Mouse (Mus musculus): ENCODE results near the gene Prickle1. TPM values are rescaled to one million over a fixed set of nuclear protein-coding genes. Genes with fewer than 3 reads are reported as not detected.

Prickle1 gene
- polyA plus RNA-seq, 1 experiment from 2014 or later: 2.6 TPM

GRCm38 (mm10) chr15:93474277-93474676 is 121.4 kb downstream of the Prickle1 start:
- Histone ChIP-seq H3K27ac (replicated peaks) (no peak overlapping the region), H3K9me3 (replicated peaks) (no peaks in the 10 kb centered on the region), H3K4me2 (no peak overlapping the region), H3K4me3 (replicated peaks) (no peak overlapping the region), H3K9ac (no peak overlapping the region), H3K27me3 (no peaks in the 10 kb centered on the region), H3K36me3 (replicated peaks) (peaks cover 5% of the 10 kb centered on the region; the same call in 1 of the 2 replicates), H3K4me1 (replicated peaks) (0 out of 2 replicates have a peak, but pooled peaks cover 3% of the 10 kb centered on the region)
- ATAC-seq (ENCODE audit: insufficient read depth): no peak
- 83% methylated on average over 3 of the region's 3 CpGs for WGBS (ENCODE audit: insufficient replicate concordance)

GRCm38 (mm10) chr15:93472089-93472488 is 123.6 kb downstream of the Prickle1 start:
- Histone ChIP-seq H3K4me3 (replicated peaks) (no peak overlapping the region), H3K4me1 (replicated peaks) (no peaks in the 10 kb centered on the region), H3K9ac (no peak overlapping the region), H3K4me2 (no peak overlapping the region), H3K27me3 (no peaks in the 10 kb centered on the region), H3K9me3 (replicated peaks) (no peaks in the 10 kb centered on the region), H3K36me3 (replicated peaks) (peaks cover 8% of the 10 kb centered on the region; the same call in 1 of the 2 replicates), H3K27ac (replicated peaks) (no peak overlapping the region)
- ATAC-seq (ENCODE audit: insufficient read depth): no peak
- WGBS (ENCODE audit: insufficient replicate concordance): 88% methylated on average over 1 of the region's 1 CpGs

- no peak overlapping the region for H3K4me2 ChIP-seq
- 83% methylated on average over 12 of the region's 12 CpGs for WGBS (ENCODE audit: insufficient replicate concordance)
- no peaks in the 10 kb centered on the region for H3K27me3 ChIP-seq
- no peak for ATAC-seq (ENCODE audit: insufficient read depth)
- H3K4me3 ChIP-seq (replicated peaks): no peak overlapping the region
- no peak overlapping the region for H3K27ac ChIP-seq (replicated peaks)
- no peaks in the 10 kb centered on the region for H3K4me1 ChIP-seq (replicated peaks)
- H3K36me3 ChIP-seq (replicated peaks): peaks cover 8% of the 10 kb centered on the region; the same call in 1 of the 2 replicates
- no peaks in the 10 kb centered on the region for H3K9me3 ChIP-seq (replicated peaks)
- H3K9ac ChIP-seq: no peak overlapping the region
These were observed 124.0 kb downstream of the Prickle1 start for GRCm38 (mm10) chr15:93471651-93472050.

GRCm38 (mm10) chr15:93461066-93461465 is 134.6 kb downstream of the Prickle1 start:
- Histone ChIP-seq H3K36me3 (replicated peaks) (peaks cover 40% of the 10 kb centered on the region), H3K9ac (no peak overlapping the region)
- no peak for ATAC-seq (ENCODE audit: insufficient read depth)

GRCm38 (mm10) chr15:93459422-93459821 is 136.3 kb downstream of the Prickle1 start:
- no peak for ATAC-seq (ENCODE audit: insufficient read depth)
- Histone ChIP-seq H3K27me3 (no peaks in the 10 kb centered on the region), H3K9ac (no peak overlapping the region), H3K4me1 (replicated peaks) (no peaks in the 10 kb centered on the region), H3K4me3 (replicated peaks) (no peak overlapping the region), H3K9me3 (replicated peaks) (no peaks in the 10 kb centered on the region), H3K36me3 (replicated peaks) (peaks cover 32% of the 10 kb centered on the region), H3K4me2 (no peak overlapping the region), H3K27ac (replicated peaks) (no peak overlapping the region)
- WGBS (ENCODE audit: insufficient replicate concordance): 68% methylated on average over 5 of the region's 5 CpGs

More at GRCm38 (mm10) chr15:93461066-93461465, 134.6 kb downstream of the Prickle1 start:
- 93% methylated on average over 23 of the region's 23 CpGs for WGBS (ENCODE audit: insufficient replicate concordance)
- H3K4me3 ChIP-seq (replicated peaks): no peak overlapping the region
- no peaks in the 10 kb centered on the region for H3K9me3 ChIP-seq (replicated peaks)
- no peaks in the 10 kb centered on the region for H3K4me1 ChIP-seq (replicated peaks)
- no peaks in the 10 kb centered on the region for H3K27me3 ChIP-seq
- H3K27ac ChIP-seq (replicated peaks): no peak overlapping the region
- no peak overlapping the region for H3K4me2 ChIP-seq

- Histone ChIP-seq H3K4me2 (no peak overlapping the region), H3K36me3 (replicated peaks) (peaks cover 32% of the 10 kb centered on the region), H3K4me3 (replicated peaks) (no peak overlapping the region), H3K27me3 (no peaks in the 10 kb centered on the region), H3K9me3 (replicated peaks) (no peaks in the 10 kb centered on the region), H3K4me1 (replicated peaks) (no peaks in the 10 kb centered on the region), H3K27ac (replicated peaks) (no peak overlapping the region), H3K9ac (no peak overlapping the region)
- ATAC-seq (ENCODE audit: insufficient read depth): no peak
These were observed 139.7 kb downstream of the Prickle1 start for GRCm38 (mm10) chr15:93456005-93456404.

GRCm38 (mm10) chr15:93453296-93453695 is 142.4 kb downstream of the Prickle1 start:
- Histone ChIP-seq H3K27me3 (no peaks in the 10 kb centered on the region), H3K4me1 (replicated peaks) (no peaks in the 10 kb centered on the region), H3K9me3 (replicated peaks) (no peaks in the 10 kb centered on the region), H3K36me3 (replicated peaks) (peaks cover 26% of the 10 kb centered on the region), H3K4me3 (replicated peaks) (no peak overlapping the region), H3K9ac (no peak overlapping the region), H3K4me2 (no peak overlapping the region), H3K27ac (replicated peaks) (no peak overlapping the region)
- 56% methylated on average over 1 of the region's 1 CpGs for WGBS (ENCODE audit: insufficient replicate concordance)
- no peak for ATAC-seq (ENCODE audit: insufficient read depth)

Other genes with a start within 250 kb of the Prickle1 start
- gene Zcrb1, start 197.6 kb downstream of the Prickle1 start, polyA plus RNA-seq (2015; fragmentation: Nextera tagmentation; extraction: Ambion mirVana): 50.3 and 59.7 TPM in 2 replicates
- 14.3 and 14.6 TPM in 2 replicates for gene Pphln1, start 197.5 kb downstream of the Prickle1 start, polyA plus RNA-seq (2015; fragmentation: Nextera tagmentation; extraction: Ambion mirVana)